Mouse (Mus musculus): ENCODE results near the gene Lrif1. TPM values are rescaled to one million over a fixed set of nuclear protein-coding genes. Genes with fewer than 3 reads are reported as not detected.

The Lrif1 gene
- polyA plus RNA-seq, 1 experiment from 2014 or later: 20.7 TPM

Other genes starting within 250 kb of the Lrif1 start
- 0.17 and 0.42 TPM in 2 replicates for gene Dennd2d, start 202.6 kb upstream of the Lrif1 start, polyA plus RNA-seq (2014; fragmentation: Nextera tagmentation; extraction: Ambion mirVana)
- gene Dram2, start 137.2 kb upstream of the Lrif1 start, polyA plus RNA-seq (2014; fragmentation: Nextera tagmentation; extraction: Ambion mirVana): 63.9 and 75.8 TPM in 2 replicates
- gene Cept1, start 137.2 kb upstream of the Lrif1 start, polyA plus RNA-seq (2014; fragmentation: Nextera tagmentation; extraction: Ambion mirVana): 43.4 and 45.6 TPM in 2 replicates
- gene Cd53, start 105.2 kb downstream of the Lrif1 start, polyA plus RNA-seq (2014; fragmentation: Nextera tagmentation; extraction: Ambion mirVana): 2.3 and 6.3 TPM in 2 replicates
- 0.12 TPM in 1 of 2 replicates, not detected in the other for gene Olfr266, start 141.3 kb downstream of the Lrif1 start, polyA plus RNA-seq (2014; fragmentation: Nextera tagmentation; extraction: Ambion mirVana)

Data from neural tube, embryonic 14.5 days (tissue).